Mouse (Mus musculus) frontal cortex, adult 2 months (tissue): ENCODE measurements around the gene Fbf1. TPM values are rescaled to one million over a fixed set of nuclear protein-coding genes. Genes with fewer than 3 reads are reported as not detected.

Source experiments
- DNase-seq, 2 experiments: peaks; one replicate each; pipeline ENCODE4 v3.0.0; 2022; ENCODE audit warnings: low spot score in 1 of 2; ENCODE audit errors: extremely low spot score in 1 of 2
- polyA plus RNA-seq: library from polyadenylated mRNA; depleted of rRNA; stranded (reverse); fragments of >200 nt; gene quantifications from 2 replicates; pipeline ENCODE4 v1.2.3, GENCODE M21; 2012

Gene Fbf1
- polyA plus RNA-seq, 1 experiment, result 124 TPM

DNA sequence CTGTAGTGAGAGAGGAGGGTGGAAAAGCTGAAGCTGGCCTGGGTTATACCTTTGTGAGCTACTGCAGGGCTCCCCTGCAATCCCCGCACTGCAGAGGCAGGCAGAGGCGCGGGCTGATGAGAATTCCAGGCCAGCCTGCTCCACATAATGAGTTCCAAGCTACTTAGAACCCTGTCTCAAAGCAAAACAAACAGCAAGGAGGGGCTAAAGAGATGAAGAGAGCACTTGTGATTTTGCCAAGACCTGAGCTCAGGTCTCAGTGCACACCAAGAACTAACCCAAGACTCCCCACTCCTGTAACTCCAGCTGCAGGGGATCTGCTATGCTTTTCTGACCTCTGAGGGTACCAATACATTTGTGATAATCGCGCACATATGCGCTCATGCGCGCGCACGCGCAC lies 18.4 kb upstream of the Fbf1 start:
- no peak for DNase-seq

DNA sequence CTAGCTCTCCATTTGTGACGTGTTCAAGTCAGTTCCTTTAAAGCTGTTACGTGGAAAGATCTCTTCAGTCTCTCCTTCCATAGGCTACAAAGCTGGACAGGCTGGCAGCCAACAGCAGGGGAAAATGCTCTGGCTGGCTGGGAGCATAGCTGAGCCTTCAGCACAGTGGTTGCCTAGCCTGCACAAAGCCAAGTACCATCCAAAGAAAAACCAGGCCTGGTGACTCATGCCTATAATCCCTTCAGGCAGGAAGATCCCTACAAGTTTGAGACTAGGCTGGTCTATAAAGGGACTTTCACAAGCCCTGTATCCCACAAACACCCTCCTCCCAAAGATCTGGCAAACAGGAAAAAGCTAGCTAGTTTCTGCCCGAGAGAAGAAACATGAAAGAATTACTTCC lies 17.9 kb upstream of the Fbf1 start:
- peak in 1 of 2 experiments; percentile 38 for DNase-seq

DNA sequence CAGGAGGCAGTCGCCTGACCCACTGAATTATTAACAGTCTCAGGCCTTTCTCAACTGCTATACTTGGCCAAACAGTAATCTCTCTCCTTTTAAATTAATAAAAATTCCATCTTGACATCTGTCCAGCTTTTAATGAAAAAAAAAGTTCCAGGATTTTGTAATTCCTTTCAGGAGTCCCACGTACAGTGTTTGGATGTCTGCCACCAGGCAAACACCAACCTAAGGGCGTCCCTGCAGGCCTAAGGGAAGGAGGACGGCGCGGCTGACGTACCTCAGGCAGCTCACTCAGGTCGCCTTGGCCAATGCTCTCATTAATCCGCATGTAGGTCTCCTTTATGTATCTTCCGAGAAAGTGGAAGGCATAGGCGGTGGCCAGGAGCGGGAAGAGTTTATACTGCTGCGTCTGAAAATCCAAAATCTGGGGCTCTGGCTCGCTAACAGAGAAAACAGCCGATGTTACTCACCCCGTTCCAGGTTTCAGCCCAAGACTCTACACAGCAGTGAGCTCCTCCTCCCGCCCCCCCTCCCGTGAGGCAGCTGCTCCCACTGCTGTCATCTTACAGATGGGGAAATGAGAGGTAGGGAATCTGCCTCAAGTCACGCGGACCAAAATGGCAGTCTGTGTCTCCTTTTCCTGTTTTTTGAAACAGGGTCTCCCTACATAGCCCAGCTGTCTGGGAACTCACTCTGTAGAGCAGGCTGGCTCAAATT lies 10.6 kb upstream of the Fbf1 start:
- DNase-seq, result peak in 1 of 2 experiments; percentile 31

DNA sequence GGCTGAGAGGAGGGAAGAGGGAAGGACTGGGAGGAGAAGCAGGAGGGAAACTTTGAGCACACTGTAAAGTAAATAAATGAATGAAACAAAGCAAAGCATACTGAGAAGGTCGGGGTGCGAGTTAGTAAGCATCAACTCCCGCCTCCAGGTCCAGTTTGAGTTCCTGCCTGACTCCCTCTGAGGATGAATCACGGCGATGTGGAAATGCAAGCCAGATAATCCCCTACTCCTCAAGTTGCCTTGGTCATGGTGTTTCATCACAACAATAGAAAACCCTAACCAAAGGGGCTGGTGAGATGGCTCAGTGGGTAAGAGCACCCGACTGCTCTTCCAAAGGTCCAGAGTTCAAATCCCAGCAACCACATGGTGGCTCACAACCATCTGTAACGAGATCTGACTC lies 8.0 kb upstream of the Fbf1 start:
- no peak for DNase-seq

DNA sequence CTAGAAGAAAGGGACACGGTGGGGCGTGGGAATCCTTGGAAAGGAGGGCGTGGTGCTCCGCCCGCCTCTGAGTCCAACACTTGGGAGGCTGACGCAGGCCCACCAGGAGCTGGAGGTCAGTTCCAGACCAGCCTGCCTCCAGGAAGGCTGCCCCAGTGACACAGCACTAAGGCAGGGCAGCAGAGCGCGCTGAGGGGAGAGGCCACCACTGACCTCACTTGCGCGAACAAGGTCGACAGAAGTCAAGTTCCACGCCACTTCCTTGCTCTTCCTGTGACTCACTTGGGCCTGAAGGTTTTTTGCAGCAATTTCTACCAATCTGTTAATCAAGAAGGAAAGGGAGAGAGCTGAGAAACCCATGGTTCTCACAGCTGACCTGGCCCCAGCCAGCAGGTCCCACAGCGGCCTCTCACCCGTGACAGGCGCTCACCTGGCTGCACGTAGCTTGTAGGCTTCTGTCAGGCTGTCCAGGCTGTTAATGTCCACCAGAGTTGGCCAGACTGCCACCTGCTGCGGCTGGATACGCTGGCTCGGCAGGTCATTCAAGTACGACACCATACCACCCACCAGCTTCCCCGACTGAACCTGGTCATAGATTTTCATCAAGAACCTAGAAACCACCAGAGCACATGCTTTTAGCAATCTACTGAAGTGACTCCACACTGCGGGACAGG lies 6.9 kb upstream of the Fbf1 start:
- no peak for DNase-seq

DNA sequence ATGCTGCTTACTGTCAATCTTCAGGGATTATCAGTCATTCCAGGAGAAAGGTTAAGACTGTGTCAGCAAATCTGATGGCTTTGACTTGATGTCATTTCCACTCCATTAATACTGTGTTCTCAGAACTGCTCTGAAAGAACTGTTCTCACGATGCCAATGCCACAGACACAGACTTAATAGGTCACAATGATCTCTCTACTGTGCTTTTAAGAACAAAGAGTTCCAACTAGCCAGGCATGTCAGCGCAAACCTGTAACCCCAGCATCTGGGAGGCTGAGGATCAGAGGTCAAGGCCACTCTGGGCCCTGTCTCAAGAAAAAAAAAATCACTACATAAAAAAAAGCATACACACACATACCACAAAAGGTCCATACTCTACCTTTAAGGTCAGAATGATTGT lies 4.0 kb upstream of the Fbf1 start:
- no peak for DNase-seq

DNA sequence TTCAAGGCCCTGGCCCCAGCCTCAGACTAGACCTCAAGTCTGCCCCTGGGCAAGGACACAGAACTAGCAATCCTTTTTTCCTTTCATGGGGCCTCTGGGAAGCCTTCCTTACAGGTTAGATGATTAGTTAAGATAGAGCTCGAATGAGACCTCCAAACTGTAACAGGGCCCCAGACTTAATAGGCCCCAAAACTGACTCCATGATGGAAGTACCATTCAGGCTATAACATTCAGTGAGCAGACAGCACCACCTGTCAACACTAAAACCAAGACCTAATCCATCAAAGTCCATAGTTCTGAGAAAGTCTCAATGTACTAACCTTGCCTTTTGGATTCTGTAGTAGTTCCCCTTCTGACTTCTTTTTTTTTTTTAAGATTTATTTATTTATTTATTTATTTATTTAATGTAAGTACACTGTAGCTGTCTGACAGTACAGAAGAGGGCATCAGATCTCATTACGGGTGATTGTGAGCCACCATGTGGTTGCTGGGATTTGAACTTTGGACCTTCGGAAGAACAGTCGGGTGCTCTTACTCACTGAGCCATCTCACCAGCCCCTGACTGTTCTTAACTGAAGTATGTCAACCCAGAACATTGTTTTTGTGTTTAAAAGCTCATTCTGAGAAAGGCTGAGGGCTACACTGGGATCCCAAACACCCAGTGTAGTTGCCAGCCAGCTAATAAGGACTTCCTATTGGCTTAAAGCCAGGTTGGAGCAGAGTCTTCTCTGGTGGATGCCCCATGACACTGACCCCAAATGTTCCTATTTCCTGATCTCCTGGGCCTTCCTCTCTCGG lies 2.2 kb upstream of the Fbf1 start:
- no peak for DNase-seq

DNA sequence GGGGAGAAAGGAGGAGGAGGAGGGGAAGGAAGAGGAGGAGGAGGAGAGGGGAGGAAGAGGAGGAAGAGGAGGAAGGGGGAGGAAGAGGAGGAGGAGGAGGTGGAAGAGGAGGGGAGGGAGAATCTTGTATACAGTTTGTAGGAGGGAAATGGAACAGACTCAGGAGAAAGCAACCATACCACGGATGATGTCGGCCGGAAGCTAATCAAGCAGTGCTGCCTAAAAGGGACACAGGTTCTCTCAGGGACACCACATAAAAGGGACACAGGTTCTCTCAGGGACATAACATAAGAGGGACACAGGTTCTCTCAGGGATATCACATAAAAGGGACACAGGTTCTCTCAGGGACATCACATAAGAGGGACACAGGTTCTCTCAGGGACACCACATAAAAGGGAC lies 1.2 kb upstream of the Fbf1 start:
- DNase-seq, result no peak

DNA sequence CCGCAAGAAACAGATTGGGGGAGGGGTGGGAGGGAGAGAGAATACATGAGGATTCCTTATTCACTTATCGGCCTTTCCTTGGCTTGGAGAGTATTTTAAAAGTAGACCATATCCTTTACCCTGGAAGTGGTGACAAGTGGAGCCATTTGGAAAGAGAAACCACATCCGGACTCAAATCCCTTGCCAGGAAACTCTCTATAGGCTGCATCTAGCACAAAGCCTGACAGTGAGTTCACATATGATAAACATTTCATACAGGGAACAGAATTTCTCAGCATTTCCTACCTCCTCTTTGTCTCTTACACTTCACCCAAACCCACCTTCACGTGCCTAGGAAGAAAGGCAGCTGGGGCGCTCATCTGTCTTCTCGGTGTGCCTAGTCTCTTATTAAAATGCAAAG lies 734 bp downstream of the Fbf1 start:
- no peak for DNase-seq

DNA sequence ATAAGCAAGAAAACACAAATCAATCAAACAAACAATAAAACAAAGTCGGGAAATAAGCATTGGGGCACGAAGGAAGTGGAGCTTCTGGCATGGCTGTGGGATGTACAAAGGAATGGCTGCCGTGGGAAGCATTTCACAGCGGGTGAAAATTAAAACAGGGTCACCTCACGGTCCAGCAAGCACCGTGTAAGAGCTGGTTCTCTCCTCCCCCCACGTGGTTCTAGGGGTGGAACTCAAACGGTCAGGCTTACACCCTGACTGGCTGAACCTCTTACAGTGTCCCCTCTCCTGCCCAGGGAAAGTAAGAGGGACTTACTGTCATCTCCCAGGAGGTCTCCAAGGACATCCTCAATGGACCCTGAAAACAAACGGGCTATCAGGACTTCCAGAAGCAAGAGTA lies 5.0 kb downstream of the Fbf1 start:
- no peak for DNase-seq

DNA sequence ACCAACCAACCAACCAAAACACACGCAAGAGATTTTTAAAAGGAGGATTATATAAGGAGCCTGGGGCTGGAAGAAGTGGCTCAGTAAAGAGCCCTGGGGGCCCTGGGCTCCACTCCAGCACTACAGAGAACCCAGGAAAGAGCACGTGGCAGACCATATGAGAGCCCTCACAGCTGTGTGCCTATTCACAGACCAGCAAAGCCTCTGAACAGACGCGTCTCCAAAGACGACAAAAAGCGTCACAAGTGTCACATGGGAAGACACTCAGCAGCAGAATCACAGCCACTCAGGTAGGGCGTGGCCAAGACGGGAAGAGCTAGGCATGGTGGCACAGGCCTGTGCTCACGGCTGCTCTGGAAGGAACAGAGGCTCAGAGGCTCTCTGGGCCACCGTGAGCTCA lies 5.8 kb downstream of the Fbf1 start:
- DNase-seq, result peak; percentile 59 to 64

DNA sequence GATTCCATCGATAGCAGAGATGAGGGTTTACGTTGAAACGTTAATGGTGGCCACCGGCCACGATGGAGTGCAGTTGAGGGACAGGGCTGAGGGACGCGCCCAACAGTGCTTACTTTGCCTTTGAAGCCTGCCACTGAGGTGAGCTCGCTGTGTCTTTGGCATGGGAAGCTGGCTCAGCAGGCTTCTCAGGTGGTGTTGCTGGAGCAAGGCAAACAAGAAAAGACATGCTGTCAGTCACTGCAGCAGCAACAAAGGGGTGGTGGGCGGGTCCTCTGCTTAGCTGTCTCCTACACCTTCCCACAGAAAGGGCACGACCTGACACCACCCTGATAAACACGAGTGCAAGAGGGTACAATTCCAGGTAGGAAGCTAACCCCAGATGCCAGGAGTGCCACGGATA lies 6.7 kb downstream of the Fbf1 start:
- DNase-seq, result no peak

DNA sequence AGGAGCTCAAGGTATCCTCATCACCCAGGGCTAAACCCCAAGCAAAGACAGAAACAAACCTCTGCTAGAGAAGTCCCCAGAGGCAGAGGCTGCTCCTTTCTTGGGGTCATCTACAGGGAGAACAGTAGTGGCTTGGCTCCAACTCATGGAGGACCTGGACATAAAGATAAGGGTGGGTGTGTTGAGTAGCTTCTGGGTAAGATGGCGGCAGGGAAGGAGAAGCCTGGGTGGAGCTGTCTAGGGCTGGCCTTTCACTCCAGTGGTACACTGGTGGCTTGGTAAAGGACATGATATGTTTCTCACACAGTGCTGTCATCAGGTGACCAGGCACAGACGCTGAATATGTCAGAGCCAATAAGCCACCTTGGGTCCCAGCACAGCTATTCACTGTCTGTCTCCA lies 17.0 kb downstream of the Fbf1 start:
- DNase-seq, result no peak

DNA sequence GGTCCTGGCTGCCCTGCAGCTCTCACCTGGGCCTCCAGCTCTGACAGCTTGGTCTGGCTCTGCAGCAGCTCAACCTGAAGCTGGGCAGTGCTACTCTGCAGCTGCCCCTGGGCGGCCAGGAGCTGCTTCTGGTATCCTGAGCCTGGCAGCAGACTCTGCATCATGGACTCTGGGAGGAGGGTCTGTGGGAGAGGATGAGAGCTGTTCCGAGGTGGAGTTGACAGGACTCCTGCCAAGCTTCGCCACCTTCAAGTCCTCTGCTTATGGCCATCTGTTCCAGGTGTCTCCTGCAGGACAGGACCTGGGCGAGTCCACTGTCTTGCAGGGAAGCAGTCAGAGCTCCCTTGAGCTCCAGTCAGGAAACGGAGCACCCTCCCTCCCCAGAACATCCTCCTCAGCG lies 18.6 kb downstream of the Fbf1 start:
- DNase-seq, result no peak

DNA sequence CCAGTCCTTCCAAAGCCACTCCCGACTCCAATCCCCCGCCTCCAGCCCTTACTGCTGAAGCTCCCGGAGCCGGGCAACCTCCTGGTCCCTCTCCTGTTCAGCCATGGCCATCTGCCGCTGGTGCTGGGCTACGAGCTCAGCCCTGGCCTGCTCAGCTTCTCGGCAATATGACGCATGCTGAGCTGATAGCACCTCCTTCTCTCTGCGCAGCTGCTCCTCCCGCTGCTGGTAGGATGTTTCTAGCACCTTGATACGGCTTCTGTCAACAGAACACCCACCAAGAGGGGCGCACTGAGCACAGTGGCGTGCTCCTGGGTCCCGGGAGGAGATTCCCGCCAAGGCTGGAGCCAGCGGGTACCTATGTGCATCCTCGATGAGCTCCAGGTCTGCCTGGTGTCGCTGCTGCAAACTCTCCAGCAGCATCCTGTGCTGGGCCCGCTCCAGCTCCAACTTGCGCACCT lies 19.2 kb downstream of the Fbf1 start:
- DNase-seq, result peak; percentile 44 to 71

DNA sequence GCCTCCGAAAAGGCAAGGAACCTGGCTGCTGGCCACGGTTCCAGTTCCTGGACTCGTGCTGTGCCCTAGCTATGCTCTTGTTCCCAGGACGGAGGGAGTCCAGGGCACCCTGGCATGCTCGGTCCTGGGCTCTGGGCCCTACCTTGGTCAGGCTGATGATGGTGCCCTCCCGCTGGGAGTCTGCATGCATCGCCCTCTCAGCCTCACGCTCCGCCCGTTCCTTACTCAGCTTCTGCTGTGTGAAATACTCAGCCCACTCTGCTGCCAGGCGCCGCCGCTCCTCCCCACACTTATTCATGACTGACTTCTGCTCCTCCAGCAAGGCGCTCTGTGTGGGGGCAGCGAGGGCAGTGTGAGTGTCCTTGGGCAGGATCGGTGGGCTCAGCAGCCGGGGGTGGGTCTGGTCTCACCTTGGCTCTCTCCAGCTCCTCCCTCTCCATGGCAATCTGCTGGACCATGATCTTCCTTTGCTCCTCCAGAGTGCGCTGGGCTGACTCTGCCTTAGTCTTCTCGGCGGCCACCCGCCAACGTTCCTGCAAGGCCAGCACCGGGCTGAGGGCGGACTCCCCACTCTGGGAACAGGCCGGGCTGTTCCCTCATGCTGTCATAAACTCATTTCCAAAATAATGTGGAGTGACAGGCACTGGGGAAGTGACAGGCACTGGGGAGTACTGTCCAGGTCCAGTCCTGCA lies 21.5 kb downstream of the Fbf1 start:
- DNase-seq, result peak; percentile 69 to 82

DNA sequence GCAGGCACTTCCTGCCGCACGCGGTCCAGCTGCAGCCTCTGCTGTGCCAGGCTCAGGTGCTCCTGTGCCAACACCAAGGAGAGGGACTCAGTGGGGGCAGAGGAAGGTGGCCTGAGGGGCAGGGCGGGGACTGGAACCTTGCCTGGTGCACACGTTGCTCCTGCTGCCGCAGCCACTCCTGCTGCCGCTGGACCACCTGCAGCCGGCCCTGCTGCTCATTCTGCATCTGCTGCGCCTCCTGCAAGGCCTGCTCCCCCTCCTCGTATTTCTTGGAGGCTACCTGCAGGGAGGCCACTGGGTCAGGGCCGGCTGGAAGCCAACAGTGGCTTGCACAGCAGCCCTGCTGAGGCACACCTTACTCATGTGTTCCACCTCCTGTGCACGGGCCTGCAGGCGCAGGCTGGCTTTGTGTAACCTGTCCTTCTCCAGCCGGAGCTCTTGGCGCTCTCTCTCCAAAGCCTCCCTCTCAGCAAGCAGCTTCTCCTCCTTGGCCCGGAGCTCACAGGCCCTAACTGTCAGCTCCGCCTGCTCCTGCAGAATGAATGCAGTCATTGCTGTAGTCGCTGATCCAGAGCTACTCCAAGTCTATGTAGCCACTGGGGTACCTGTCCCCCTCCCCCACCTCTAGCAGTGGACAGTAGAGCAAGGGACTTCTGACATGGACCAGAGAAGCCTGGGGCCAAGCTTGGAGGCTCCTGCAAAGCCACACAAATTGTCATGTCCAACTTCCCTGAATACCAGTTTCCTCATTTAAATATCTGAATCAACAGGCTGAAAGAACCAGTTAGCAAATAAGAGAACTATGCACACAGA lies 22.3 kb downstream of the Fbf1 start:
- DNase-seq, result no peak

DNA sequence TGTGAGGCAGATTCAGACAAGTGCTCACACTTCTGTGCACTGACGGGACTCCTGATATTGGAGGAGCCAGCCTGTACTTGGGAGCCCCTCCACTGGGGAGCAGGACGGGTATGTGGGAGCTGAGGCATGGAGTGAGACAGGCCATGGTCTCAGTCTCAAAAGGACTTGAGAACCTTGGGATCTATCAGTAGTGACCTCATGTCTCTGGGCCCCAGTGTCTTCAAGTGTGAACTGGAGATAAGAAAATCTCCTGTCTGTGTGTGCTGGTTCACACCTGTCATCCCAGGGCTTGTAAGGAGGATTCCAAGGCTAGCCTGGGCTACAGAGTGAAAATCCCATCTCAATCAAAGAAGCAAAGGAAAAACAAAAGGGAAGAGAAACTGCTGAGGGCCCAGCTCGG lies 24.5 kb downstream of the Fbf1 start:
- no peak for DNase-seq

DNA sequence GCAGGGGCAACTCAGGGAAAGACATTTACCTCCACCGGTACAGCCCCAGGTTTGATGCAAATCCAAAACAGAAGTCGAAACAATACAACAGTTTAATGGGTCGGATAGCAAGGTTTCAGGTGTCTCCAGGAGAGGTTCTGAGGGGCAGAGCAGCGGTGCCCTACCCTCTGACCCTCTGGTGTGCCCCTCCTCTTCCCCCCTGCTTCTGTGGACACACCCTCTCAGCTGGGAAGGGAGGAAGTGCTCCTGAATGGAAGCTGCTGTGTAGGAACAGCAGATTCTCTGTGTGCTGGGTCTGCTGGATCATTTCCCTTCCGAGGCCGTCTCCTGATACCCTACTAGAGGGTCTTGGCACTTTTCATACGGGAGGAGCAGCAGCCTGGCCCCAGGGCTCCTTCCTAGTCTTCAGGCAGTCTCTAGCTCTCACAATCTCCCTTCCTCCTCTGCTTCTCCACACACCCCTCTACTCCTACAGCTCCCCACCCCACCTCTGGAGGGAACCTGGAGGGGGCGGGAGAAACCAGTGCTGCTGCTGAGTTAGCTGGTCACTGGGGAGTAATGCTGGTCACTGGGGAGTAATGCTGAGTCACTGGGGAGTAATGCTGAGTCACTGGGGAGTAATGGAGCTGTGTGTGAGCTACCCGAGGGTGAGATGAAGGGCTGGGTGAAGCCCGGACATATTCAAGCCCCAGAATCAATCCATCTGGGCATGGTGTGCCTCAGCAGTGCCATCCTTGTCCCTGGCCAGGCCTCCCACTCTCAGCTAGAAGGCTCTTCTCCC lies 25.6 kb downstream of the Fbf1 start:
- no peak for DNase-seq
